Mouse (Mus musculus) CH12.LX (cell line): ENCODE results near the gene Mroh2a. TPM values are rescaled to one million over a fixed set of nuclear protein-coding genes. Genes with fewer than 3 reads are reported as not detected.

Source experiments
- DNase-seq: peaks from one replicate; pipeline ENCODE4 v3.0.0-alpha.2; 2013; ENCODE audit errors: extremely low read depth
- H3K27ac ChIP-seq: 2 replicates; pipeline ENCODE4 v1.5.1; 2012; ENCODE audit warnings: low read depth, mild to moderate bottlenecking, control low read depth, moderate library complexity; ENCODE audit not compliant: insufficient read depth
- H3K27me3 ChIP-seq: replicated peaks from 2 replicates; pipeline ENCODE3; 2012; ENCODE audit warnings: inconsistent platforms
- H3K36me3 ChIP-seq, 2 experiments: replicated peaks in 1 of 2; 2 replicates each; pipeline versions ENCODE3 to v1.6.1; 2012; ENCODE audit warnings: inconsistent platforms in 1 of 2, low read length in 1 of 2, mild to moderate bottlenecking in 1 of 2, mixed read lengths in 1 of 2, moderate library complexity in 1 of 2; ENCODE audit not compliant: control insufficient read depth in 1 of 2, insufficient read depth in 1 of 2
- H3K4me1 ChIP-seq, 2 experiments: 2 replicates each; pipeline ENCODE4 v1.6.1; 2012; ENCODE audit warnings: inconsistent platforms in 1 of 2, moderate library complexity in 1 of 2; ENCODE audit not compliant: insufficient read depth in 2 of 2, control insufficient read depth in 1 of 2
- H3K4me2 ChIP-seq: 2 replicates; pipeline ENCODE4 v1.6.1; 2012; ENCODE audit warnings: low read depth, mild to moderate bottlenecking, control low read depth; ENCODE audit not compliant: poor library complexity, insufficient read depth, severe bottlenecking
- H3K4me3 ChIP-seq, 3 experiments: fragments of 150-350 bp in 1 of 3; sonication (generic) in 1 of 3; replicated peaks in 1 of 3; 2 replicates each; pipeline versions ENCODE3 to v1.5.1; 2011 to 2012; ENCODE audit warnings: low read depth in 2 of 3, low read length in 2 of 3, mild to moderate bottlenecking in 2 of 3, moderate library complexity in 2 of 3, control low read depth in 1 of 3, improper control_type of control experiment in 1 of 3, inconsistent platforms in 1 of 3, mixed read lengths in 1 of 3; ENCODE audit not compliant: poor library complexity in 1 of 3
- H3K79me2 ChIP-seq: replicated peaks from 2 replicates; pipeline ENCODE4 v1.6.1; 2012; ENCODE audit warnings: mild to moderate bottlenecking, moderate library complexity; ENCODE audit not compliant: control insufficient read depth, poor library complexity, insufficient read depth, severe bottlenecking; ENCODE audit errors: extremely low read depth
- H3K9ac ChIP-seq: 2 replicates; pipeline ENCODE4 v1.6.1; 2012; ENCODE audit warnings: low read depth, mild to moderate bottlenecking, control low read depth, moderate library complexity; ENCODE audit not compliant: insufficient read depth
- H3K9me3 ChIP-seq: replicated peaks from 2 replicates; pipeline ENCODE3; 2012; ENCODE audit warnings: low read length, inconsistent platforms, mixed read lengths
- BHLHE40 ChIP-seq: IDR thresholded peaks from 2 replicates; pipeline ENCODE4 v1.6.1; 2011; ENCODE audit warnings: mild to moderate bottlenecking, low read depth, low read length, improper control_type of control experiment
- CHD1 ChIP-seq: IDR thresholded peaks from 2 replicates; pipeline ENCODE4 v1.6.1; 2012; ENCODE audit warnings: low read depth, low read length, improper control_type of control experiment, inconsistent platforms
- CTCF ChIP-seq, 2 experiments: IDR thresholded peaks in 1 of 2; conservative IDR thresholded peaks in 1 of 2; 2 replicates each; pipeline ENCODE4 v1.5.1; 2011 to 2012; ENCODE audit warnings: low read depth in 2 of 2, low read length in 2 of 2, improper control_type of control experiment in 1 of 2, inconsistent platforms in 1 of 2, mild to moderate bottlenecking in 1 of 2, moderate library complexity in 1 of 2
- E2F4 ChIP-seq: IDR thresholded peaks from 2 replicates; pipeline ENCODE4 v1.6.1; 2011; ENCODE audit warnings: low read depth, low read length, improper control_type of control experiment; ENCODE audit not compliant: insufficient replicate concordance
- ELF1 ChIP-seq: IDR thresholded peaks from 2 replicates; pipeline ENCODE4 v1.6.1; 2014; ENCODE audit warnings: low read depth, mild to moderate bottlenecking, inconsistent platforms, low read length, improper control_type of control experiment
- EP300 ChIP-seq: IDR thresholded peaks from 2 replicates; pipeline ENCODE4 v1.6.1; 2011; ENCODE audit warnings: low read length, improper control_type of control experiment
- ETS1 ChIP-seq: conservative IDR thresholded peaks from 2 replicates; pipeline ENCODE4 v1.6.1; 2012; ENCODE audit warnings: low read depth, mild to moderate bottlenecking, inconsistent platforms, low read length, improper control_type of control experiment, moderate library complexity
- IRF4 ChIP-seq: IDR thresholded peaks from 2 replicates; pipeline ENCODE4 v1.6.1; 2014; ENCODE audit warnings: low read depth, mild to moderate bottlenecking, inconsistent platforms, low read length, improper control_type of control experiment
- JUN ChIP-seq: IDR thresholded peaks from 2 replicates; pipeline ENCODE4 v1.6.1; 2011; ENCODE audit warnings: low read depth, mild to moderate bottlenecking, low read length, improper control_type of control experiment, moderate library complexity; ENCODE audit not compliant: insufficient read depth
- MAX ChIP-seq: IDR thresholded peaks from 2 replicates; pipeline ENCODE4 v1.6.1; 2011; ENCODE audit warnings: low read length, improper control_type of control experiment
- MXI1 ChIP-seq: IDR thresholded peaks from 2 replicates; pipeline ENCODE4 v1.6.1; 2011; ENCODE audit warnings: mild to moderate bottlenecking, low read depth, low read length, improper control_type of control experiment
- PAX5 ChIP-seq: IDR thresholded peaks from 2 replicates; pipeline ENCODE4 v1.6.1; 2012; ENCODE audit warnings: low read length, inconsistent platforms, mixed read lengths
- SIN3A ChIP-seq: IDR thresholded peaks from 2 replicates; pipeline ENCODE4 v1.6.1; 2012; ENCODE audit warnings: low read length, improper control_type of control experiment, inconsistent platforms
- SMC3 ChIP-seq: IDR thresholded peaks from 2 replicates; pipeline ENCODE4 v1.6.1; 2011; ENCODE audit warnings: low read depth, low read length, improper control_type of control experiment
- TBP ChIP-seq: conservative IDR thresholded peaks from 2 replicates; pipeline ENCODE4 v1.6.1; 2011; ENCODE audit warnings: low read depth, low read length, improper control_type of control experiment
- TCF12 ChIP-seq: IDR thresholded peaks from 2 replicates; pipeline ENCODE4 v1.6.1; 2014; ENCODE audit warnings: low read depth, mild to moderate bottlenecking, inconsistent platforms, low read length, improper control_type of control experiment
- ZC3H11A ChIP-seq: IDR thresholded peaks from 2 replicates; pipeline ENCODE4 v1.6.1; 2012; ENCODE audit warnings: low read depth, mild to moderate bottlenecking, inconsistent platforms, low read length, improper control_type of control experiment
- ZNF384 ChIP-seq: IDR thresholded peaks from 2 replicates; pipeline ENCODE4 v1.6.1; 2012; ENCODE audit warnings: low read depth, low read length, improper control_type of control experiment, inconsistent platforms
- dilution Hi-C: fragments of 300-500 bp; cut with MboI; formaldehyde crosslinking; loops from 2 replicates; pipeline ENCODE4 v1.14.3; 2020; ENCODE audit warnings: low sequenced_read_pairs; ENCODE audit not compliant: extremely low pct_unique_long_range_greater_than_20kb, extremely low pct_ligation_motif_present
- in situ Hi-C: fragments of 300-500 bp; cut with MboI; formaldehyde crosslinking; loops from 3 replicates; pipeline ENCODE4 v1.14.3; 2019; ENCODE audit warnings: low sequenced_read_pairs, low pct_ligation_motif_present, low pct_unique_long_range_greater_than_20kb, mixed read lengths
- polyA plus RNA-seq: library from polyadenylated mRNA; unstranded; fragments of >175 nt; gene quantifications from 2 replicates; pipeline ENCODE4 v1.2.1, GENCODE M21; 2012; ENCODE audit warnings: low read depth; ENCODE audit not compliant: insufficient read length
- total RNA-seq, 2 experiments: library from RNA; depleted of rRNA; stranded (reverse); fragments of 300-350 nt in 1 of 2; fragments of >200 nt in 1 of 2; gene quantifications; 2 replicates each; pipeline ENCODE4 v1.2.3; 2012 to 2014

Gene Mroh2a
- total and polyA plus RNA-seq, 3 experiments: 0.17 to 1.0 TPM; not detected in 1

- Histone ChIP-seq H3K4me3 (no peak overlapping the region), H3K9me3 (peaks cover 65% of the 10 kb centered on the region), H3K4me1 (peaks cover 2 to 15% of the 10 kb centered on the region in 2 experiments; a peak in 3 of 4 replicates), H3K79me2 (no peaks in the 10 kb centered on the region), H3K27ac (no peak overlapping the region), H3K27me3 (peaks cover 8% of the 10 kb centered on the region), H3K9ac (no peak overlapping the region), H3K4me2 (no peak overlapping the region), H3K36me3 (peaks cover 3 to 9% of the 10 kb centered on the region in 2 experiments)
- dilution Hi-C loops (no loop called here), in situ Hi-C loops (no loop called here)
- TF ChIP-seq IRF4: no peak
- TF ChIP-seq ELF1: no peak
- TF ChIP-seq MAX: no peak
- no peak for TF ChIP-seq ETS1
- no peak for TF ChIP-seq ZNF384
- no peak for TF ChIP-seq BHLHE40
- no peak for TF ChIP-seq CTCF (conservative IDR thresholded peaks at IDR 0.05 in 1 of 2, IDR thresholded peaks at IDR 0.05 in 1 of 2; ENCODE audit: low read depth in 2 of 2, low read length in 2 of 2)
- no peak for TF ChIP-seq EP300
- TF ChIP-seq TBP: no peak
- no peak for TF ChIP-seq JUN
- no peak for TF ChIP-seq SIN3A
- TF ChIP-seq SMC3: no peak
- no peak for DNase-seq
Observed at GRCm38 (mm10) chr1:88255466-88255857, 28.7 kb downstream of the Mroh2a start.

DNA sequence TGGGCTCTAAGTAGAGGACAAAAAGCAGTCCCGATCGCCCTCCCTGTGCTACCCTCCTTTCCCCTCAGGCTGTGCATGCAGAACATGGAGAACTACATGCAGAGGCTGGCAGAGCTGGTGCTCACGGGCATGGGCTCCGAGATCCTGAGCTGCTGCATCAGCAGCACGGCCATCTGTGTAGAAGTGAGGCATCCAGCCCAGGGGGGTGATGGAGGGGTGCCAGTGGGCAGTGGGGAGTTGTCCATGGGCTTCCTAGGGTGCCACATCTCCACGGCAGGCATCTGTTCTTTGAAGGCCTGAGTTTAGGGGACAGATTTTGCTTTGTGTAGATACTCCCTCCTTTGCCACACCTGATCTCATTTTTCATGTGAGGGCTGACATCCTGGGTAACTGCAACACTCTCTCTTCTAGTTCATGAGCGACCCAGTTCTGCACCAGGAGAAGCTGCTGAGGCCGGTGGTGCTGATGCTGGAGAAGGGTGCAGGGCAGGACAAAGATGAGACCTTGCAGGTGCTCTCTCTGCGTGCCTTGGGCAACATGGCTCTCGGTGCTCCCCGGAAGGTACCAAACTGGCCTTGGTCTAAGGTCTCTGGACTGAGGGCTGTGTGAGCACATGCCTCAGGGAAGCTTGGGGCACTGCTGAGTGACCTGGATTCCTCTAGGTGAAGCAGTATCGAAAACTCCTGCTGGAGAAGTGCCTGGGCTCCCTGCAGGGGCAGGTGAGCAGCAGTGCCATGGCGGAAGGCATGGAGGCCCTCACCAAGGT, 29.4 kb downstream of the Mroh2a start:
- TF ChIP-seq TCF12 (no peak), PAX5 (no peak), MXI1 (no peak), E2F4 (no peak), ZNF384 (no peak), ZC3H11A (no peak), TBP (no peak), CHD1 (no peak)
- in situ Hi-C loops (no loop called here), dilution Hi-C loops (no loop called here)
- Histone ChIP-seq H3K4me1 (peaks cover 2 to 22% of the 10 kb centered on the region in 2 experiments; a peak in 3 of 4 replicates), H3K27me3 (peaks cover 7% of the 10 kb centered on the region), H3K79me2 (no peaks in the 10 kb centered on the region), H3K9me3 (peaks cover 58% of the 10 kb centered on the region), H3K4me3 (no peak overlapping the region), H3K4me2 (no peak overlapping the region), H3K36me3 (peaks cover 3 to 15% of the 10 kb centered on the region in 2 experiments), H3K9ac (no peak overlapping the region), H3K27ac (no peak overlapping the region)
- DNase-seq: no peak
